Mouse (Mus musculus) myocyte (in vitro differentiated cells): Measurements from ENCODE around the gene Pkd1l2.

ENCODE experiments used
- CEBPB ChIP-seq: IDR thresholded peaks from 2 replicates; pipeline ENCODE4 v1.6.1; 2011; ENCODE audit warnings: mild to moderate bottlenecking, moderate library complexity; ENCODE audit not compliant: poor library complexity, insufficient read depth, severe bottlenecking
- E2F4 ChIP-seq: IDR thresholded peaks from one replicate; pipeline ENCODE4 v1.6.1; 2011; ENCODE audit warnings: mild to moderate bottlenecking, control low read depth, moderate library complexity; ENCODE audit not compliant: insufficient read depth
- MAX ChIP-seq: IDR thresholded peaks from one replicate; pipeline ENCODE4 v1.6.1; 2011; ENCODE audit warnings: low read depth, mild to moderate bottlenecking, control low read depth
- MYOG ChIP-seq, 3 experiments: IDR thresholded peaks; one replicate each; pipeline ENCODE4 v1.6.1; 2011; ENCODE audit warnings: control low read depth in 2 of 3, low read depth in 2 of 3, mild to moderate bottlenecking in 2 of 3; ENCODE audit not compliant: insufficient read length in 2 of 3, control insufficient read depth in 1 of 3, insufficient read depth in 1 of 3
- POLR2A ChIP-seq: IDR thresholded peaks from one replicate; pipeline ENCODE4 v1.6.1; 2011; ENCODE audit warnings: low read depth, mild to moderate bottlenecking, control low read depth, moderate library complexity; ENCODE audit not compliant: insufficient read length
- POLR2AphosphoS2 ChIP-seq: IDR thresholded peaks from one replicate; pipeline ENCODE4 v1.6.1; 2011; ENCODE audit warnings: low read depth, control low read depth; ENCODE audit not compliant: insufficient read length

GRCm38 (mm10) chr8:117019323-117020275, 62.6 kb downstream of the Pkd1l2 start:
- TF ChIP-seq POLR2A, result no peak
- TF ChIP-seq CEBPB, result no peak
- no peak for TF ChIP-seq MYOG (IDR thresholded peaks at IDR 0.05; ENCODE audit: control insufficient read depth in 1 of 3, insufficient read depth in 1 of 3, insufficient read length in 2 of 3, low read depth in 2 of 3)
- TF ChIP-seq MAX, result no peak
- no peak for TF ChIP-seq POLR2AphosphoS2
- TF ChIP-seq E2F4, result no peak
